Mouse (Mus musculus) left cerebral cortex, adult 2 months (tissue): ENCODE data around the gene Actl6b. TPM values are rescaled to one million over a fixed set of nuclear protein-coding genes. Genes with fewer than 3 reads are reported as not detected.

ENCODE experiments used
- DNase-seq, 2 experiments: peaks; one replicate each; pipeline ENCODE4 v3.0.0; 2021 to 2022; ENCODE audit warnings: low spot score in 2 of 2, mixed read lengths in 1 of 2; ENCODE audit errors: extremely low spot score in 1 of 2
- H3K27ac ChIP-seq: fragments of 200-600 bp; 2 replicates; pipeline ENCODE4 v1.8.1; 2022
- H3K4me3 ChIP-seq: fragments of 200-600 bp; 2 replicates; pipeline ENCODE4 v1.8.1; 2022
- CTCF ChIP-seq: fragments of 200-600 bp; IDR thresholded peaks from 2 replicates; pipeline ENCODE4 v1.8.1; 2022; ENCODE audit warnings: antibody characterized with exemption, mild to moderate bottlenecking, moderate library complexity
- intact Hi-C: fragments of 180-260 bp; cut with DNase I; formaldehyde crosslinking; loops from one replicate; pipeline ENCODE4 v1.15.1; 2025
- total RNA-seq, 2 experiments: library from RNA; stranded (reverse); gene quantifications; 2 replicates each; pipeline ENCODE4 v1.2.3; 2021

Actl6b gene
- total RNA-seq, 2 experiments from 2014 or later = 103 to 111 TPM

DNA sequence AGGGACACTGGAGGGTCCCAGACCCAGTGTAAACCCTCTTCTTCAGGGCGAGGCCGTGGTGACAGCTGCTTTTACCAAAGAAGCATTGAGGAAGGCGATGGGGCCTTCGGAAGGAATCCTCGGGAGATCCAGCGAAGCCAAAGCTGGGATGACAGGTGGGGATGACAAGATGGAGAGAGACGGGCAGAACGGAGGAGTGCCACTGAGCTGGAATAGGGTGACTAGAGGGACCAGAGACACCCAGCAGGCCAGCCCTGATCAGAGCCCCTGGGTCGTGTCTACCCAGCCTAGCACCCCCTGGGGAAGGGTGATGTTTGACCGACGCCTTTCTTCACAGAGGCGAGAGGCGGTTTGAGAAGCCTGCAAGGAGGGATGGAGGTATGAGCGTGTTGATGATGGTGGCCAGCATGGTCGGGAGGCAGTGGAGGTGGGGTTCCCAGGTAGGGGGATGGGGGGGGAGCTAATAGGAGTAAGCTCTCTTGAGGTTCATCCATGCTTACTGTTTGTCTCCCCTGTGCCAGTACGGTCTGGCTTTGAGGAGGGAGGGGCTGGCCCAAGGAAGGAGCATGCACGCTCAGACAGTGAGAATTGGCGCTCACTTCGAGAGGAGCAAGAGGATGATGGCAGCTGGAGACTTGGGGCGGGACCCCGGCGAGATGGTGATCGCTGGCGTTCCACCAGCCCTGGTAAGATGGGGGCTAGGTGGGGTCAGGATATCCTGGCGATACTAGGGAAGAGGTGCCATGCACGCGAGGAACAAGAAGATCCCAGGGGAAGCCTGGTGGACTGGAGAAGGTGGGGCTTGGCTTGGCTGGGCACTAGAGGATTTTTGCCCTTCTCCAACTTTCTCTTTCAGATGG, 33.4 kb upstream of the Actl6b start:
- DNase-seq = no peak
- intact Hi-C loops = loop anchor here (10.0 kb wide), 1 partner anchor 55 kb away; no protein-coding TSS in a partner anchor
- Histone ChIP-seq H3K27ac (no peak overlapping the region), H3K4me3 (no peak overlapping the region)
- no peak for TF ChIP-seq CTCF

- no peak for TF ChIP-seq CTCF
- no peak for DNase-seq
- Histone ChIP-seq H3K27ac (no peak overlapping the region), H3K4me3 (no peak overlapping the region)
- intact Hi-C loops = no loop called here
These were observed 31.5 kb upstream of the Actl6b start for GRCm38 (mm10) chr5:137521861-137522260.

DNA sequence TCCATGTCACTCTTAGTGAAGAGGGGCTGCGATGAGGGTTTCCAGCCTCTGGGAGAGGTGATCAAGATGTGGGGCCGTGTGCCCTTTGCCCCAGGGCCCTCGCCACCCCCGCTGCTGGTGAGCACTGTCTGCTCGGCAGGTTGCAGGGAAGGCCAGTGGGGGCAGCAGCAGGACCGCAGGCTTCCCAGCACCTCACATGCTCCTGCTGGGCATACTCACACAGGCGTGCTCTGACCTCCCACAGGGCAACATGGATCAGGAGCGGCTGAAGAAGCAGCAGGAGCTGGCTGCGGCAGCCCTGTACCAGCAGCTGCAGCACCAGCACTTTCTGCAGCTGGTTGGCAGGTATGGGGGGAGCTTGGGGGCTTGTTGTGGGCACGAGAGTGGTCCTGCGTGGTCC, 30.6 kb upstream of the Actl6b start:
- no peak for TF ChIP-seq CTCF

GRCm38 (mm10) chr5:137523396-137524250, 29.7 kb upstream of the Actl6b start:
- no peak overlapping the region for H3K27ac ChIP-seq
- no peak; the same call in 1 of the 2 replicates for TF ChIP-seq CTCF
- DNase-seq = no peak
- intact Hi-C loops = no loop called here
- no peak overlapping the region for H3K4me3 ChIP-seq

More for the DNA sequence above, 30.6 kb upstream of the Actl6b start:
- Histone ChIP-seq H3K4me3 (no peak overlapping the region), H3K27ac (no peak overlapping the region)
- no peak for DNase-seq
- intact Hi-C loops = no loop called here

GRCm38 (mm10) chr5:137524251-137524515, 29.1 kb upstream of the Actl6b start:
- no peak overlapping the region for H3K27ac ChIP-seq
- intact Hi-C loops = no loop called here
- TF ChIP-seq CTCF = no peak
- no peak for DNase-seq
- no peak overlapping the region for H3K4me3 ChIP-seq

GRCm38 (mm10) chr5:137524671-137525070, 28.6 kb upstream of the Actl6b start:
- TF ChIP-seq CTCF = no peak
- intact Hi-C loops = loop anchor here (5.0 kb wide), 1 partner anchor 227 kb away; no protein-coding TSS in a partner anchor
- no peak overlapping the region for H3K4me3 ChIP-seq
- no peak overlapping the region for H3K27ac ChIP-seq
- no peak for DNase-seq

DNA sequence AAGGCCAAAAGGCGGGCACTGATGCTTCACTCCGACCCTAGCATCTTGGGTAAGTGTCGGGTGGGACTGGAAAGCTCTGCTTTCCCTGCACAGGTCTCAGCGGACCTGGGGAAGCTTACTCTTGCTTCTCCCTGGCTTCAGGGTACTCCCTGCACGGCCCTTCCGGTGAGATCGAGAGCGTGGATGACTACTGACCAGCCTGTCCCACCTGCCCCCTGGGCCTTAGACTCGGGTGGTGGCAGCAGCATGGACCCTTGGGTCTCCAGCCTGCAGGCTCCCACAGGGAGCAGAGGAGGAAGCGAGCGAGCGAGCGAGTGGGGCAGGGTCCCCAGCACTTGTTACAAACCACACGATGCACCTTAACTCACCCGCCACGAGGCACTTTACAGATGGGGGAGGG, 27.8 kb upstream of the Actl6b start:
- Histone ChIP-seq H3K4me3 (no peak overlapping the region), H3K27ac (no peak overlapping the region)
- intact Hi-C loops = loop anchor here (5.0 kb wide), 1 partner anchor 228 kb away; no protein-coding TSS in a partner anchor
- DNase-seq = no peak
- TF ChIP-seq CTCF = no peak

DNA sequence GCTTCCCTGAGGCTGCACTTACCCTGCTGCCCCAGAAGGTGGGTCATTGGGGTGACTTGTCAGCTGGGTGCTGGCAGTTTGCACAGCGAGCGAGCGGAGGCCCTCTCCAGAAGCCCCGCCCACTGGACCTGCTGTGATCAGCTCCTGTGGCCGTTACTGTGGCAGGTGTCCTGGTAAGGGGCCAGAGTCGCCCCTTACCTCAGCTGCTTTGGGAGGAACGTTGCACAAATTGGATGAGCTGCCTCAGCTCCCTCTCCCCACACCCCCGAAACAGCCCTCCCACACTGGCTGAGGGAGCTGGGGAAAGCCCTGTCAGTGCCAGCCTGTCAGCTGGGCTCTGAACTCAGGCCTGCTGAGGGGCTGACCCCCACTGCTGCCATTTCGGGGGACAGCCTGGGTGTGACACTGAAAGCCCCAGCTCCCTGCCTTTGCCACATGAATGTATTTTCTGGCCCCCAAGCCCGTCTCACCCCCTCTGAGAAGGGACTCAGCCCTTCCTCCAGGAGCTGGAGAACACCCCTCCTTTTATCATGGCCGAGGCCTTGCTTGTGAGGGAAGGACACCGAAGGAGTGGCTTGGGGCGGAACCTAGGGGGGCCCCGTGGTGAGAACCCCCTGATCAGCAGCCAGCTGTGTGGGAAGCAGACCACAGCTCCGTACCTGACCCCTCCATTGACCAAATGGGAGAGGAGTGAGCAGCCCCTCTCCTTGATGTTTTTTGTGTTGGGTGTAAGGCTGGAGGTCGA, 27.0 kb upstream of the Actl6b start:
- DNase-seq = peak in 1 of 2 experiments; percentile 57
- no peak; the same call in 1 of the 2 replicates for TF ChIP-seq CTCF
- Histone ChIP-seq H3K27ac (peak overlapping the region; percentile 47), H3K4me3 (no peak overlapping the region)
- intact Hi-C loops = loop anchor here (5.0 kb wide), 1 partner anchor 229 kb away; no protein-coding TSS in a partner anchor

DNA sequence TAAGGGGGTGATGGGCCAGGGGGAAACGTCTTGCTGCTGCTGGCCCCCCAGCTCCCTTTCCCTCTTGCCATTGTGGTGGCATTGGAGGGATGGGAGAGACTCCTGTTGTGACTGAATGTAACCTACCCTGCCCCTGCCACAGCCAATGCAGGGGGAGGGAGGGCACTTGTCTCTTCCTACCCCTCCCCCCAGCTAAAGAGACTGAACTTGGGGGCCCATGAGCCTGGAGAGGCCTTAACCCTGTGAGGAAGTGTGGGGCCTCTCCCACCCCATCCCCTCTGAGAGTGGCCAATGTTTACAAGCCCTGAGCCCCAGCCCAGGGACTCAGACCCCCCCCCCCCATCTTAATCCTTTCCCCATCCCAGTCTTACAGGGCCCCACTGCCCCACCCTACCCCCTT, 25.9 kb upstream of the Actl6b start:
- DNase-seq = no peak
- TF ChIP-seq CTCF = no peak
- intact Hi-C loops = loop anchor here (5.0 kb wide), 1 partner anchor 230 kb away; no protein-coding TSS in a partner anchor
- Histone ChIP-seq H3K27ac (no peak overlapping the region), H3K4me3 (no peak overlapping the region)

DNA sequence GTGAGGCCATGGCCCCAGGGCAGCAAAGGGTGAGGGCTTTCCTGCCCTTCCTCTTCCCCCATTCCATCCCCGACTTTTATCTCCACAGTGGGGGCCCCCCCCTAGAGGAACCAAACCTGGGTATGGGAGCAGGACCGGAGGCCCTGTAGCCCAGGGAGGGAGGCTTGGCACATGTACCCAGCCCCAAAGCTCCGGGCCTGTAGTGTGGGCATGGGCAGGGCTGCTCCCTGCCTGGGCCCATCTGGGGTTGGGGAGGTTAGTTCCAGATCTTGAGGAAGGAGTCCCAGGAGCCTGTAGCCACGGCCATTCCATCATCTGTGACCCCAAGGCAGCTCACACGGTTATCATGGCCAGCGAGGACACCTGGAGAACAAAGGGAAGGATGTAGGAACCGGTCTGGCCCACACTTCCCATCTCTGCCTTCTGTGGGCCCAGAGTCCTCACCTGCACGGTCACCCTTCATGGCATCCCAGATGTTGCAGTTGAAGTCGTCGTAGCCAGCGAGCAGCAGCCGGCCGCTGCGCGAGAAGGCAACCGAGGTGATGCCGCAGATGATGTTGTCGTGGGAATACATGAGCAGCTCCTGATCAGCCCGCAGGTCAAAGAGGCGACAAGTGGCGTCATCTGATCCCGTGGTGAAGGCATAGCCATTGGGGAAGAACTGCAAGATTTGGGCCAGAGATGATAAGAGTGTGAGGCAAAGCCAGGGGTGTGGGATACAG, 24.9 kb upstream of the Actl6b start:
- no peak overlapping the region; the same call in 1 of the 2 replicates for H3K27ac ChIP-seq
- no peak for TF ChIP-seq CTCF
- no peak for DNase-seq
- intact Hi-C loops = loop anchor here (5.0 kb wide), 1 partner anchor 231 kb away; no protein-coding TSS in a partner anchor
- no peak overlapping the region for H3K4me3 ChIP-seq
